Mouse (Mus musculus) testis, adult 2 months (tissue): Measurements from ENCODE around the gene Slf2. TPM values are rescaled to one million over a fixed set of nuclear protein-coding genes. Genes with fewer than 3 reads are reported as not detected.
A peak's percentile ranks its signal among the peaks of the same experiment; 100 is the strongest.

Experiments
- H3K27ac ChIP-seq: fragments of 200-500 bp; 2 replicates; pipeline ENCODE4 v1.5.1; 2012; ENCODE audit warnings: low read depth, low read length; ENCODE audit not compliant: control insufficient read depth, insufficient read depth
- H3K27me3 ChIP-seq: fragments of 200-500 bp; 2 replicates; pipeline ENCODE4 v1.6.1; 2012; ENCODE audit warnings: mild to moderate bottlenecking, low read length, moderate library complexity; ENCODE audit not compliant: control insufficient read depth, insufficient read depth
- H3K36me3 ChIP-seq: fragments of 200-500 bp; 2 replicates; pipeline ENCODE4 v1.6.1; 2012; ENCODE audit warnings: mild to moderate bottlenecking, low read length; ENCODE audit not compliant: control insufficient read depth, insufficient read depth
- H3K4me1 ChIP-seq: fragments of 200-500 bp; 2 replicates; pipeline ENCODE4 v1.6.1; 2012; ENCODE audit warnings: low read length; ENCODE audit not compliant: control insufficient read depth, insufficient read depth
- H3K4me3 ChIP-seq: fragments of 200-500 bp; 2 replicates; pipeline ENCODE4 v1.5.1; 2012; ENCODE audit warnings: low read depth, mild to moderate bottlenecking, low read length, moderate library complexity, mixed read lengths; ENCODE audit not compliant: control insufficient read depth
- CTCF ChIP-seq: fragments of 200-500 bp; IDR thresholded peaks from 2 replicates; pipeline ENCODE4 v1.5.1; 2012; ENCODE audit warnings: low read depth, mild to moderate bottlenecking, inconsistent platforms, low read length, moderate library complexity; ENCODE audit not compliant: control insufficient read depth, insufficient read depth, insufficient replicate concordance
- POLR2A ChIP-seq: fragments of 200-500 bp; IDR thresholded peaks from 2 replicates; pipeline ENCODE4 v1.6.1; 2012; ENCODE audit warnings: low read depth, mild to moderate bottlenecking, inconsistent platforms, low read length, moderate library complexity; ENCODE audit not compliant: control insufficient read depth
- polyA plus RNA-seq: library from polyadenylated mRNA; depleted of rRNA; stranded (reverse); fragments of >200 nt; gene quantifications from 2 replicates; pipeline ENCODE4 v1.2.3, GENCODE M21; 2012

The Slf2 gene
- polyA plus RNA-seq, 1 experiment: 21.5 TPM

- peaks cover 2% of the 10 kb centered on the region for H3K36me3 ChIP-seq
- no peak for TF ChIP-seq POLR2A
- no peak for TF ChIP-seq CTCF
- no peak overlapping the region for H3K4me3 ChIP-seq
- H3K27me3 ChIP-seq: peaks cover 3% of the 10 kb centered on the region
- H3K4me1 ChIP-seq: peaks cover 25% of the 10 kb centered on the region
- H3K27ac ChIP-seq: no peak overlapping the region
Observed at GRCm38 (mm10) chr19:45013581-45014225, 82.8 kb downstream of the Slf2 start.

- Histone ChIP-seq H3K4me3 (peak within 1 kb of the TSS; percentile 93), H3K27me3 (peaks cover 3% of the 10 kb centered on the region), H3K4me1 (peaks cover 26% of the 10 kb centered on the region), H3K27ac (peak within 1 kb of the TSS; percentile 76), H3K36me3 (peaks cover 2% of the 10 kb centered on the region)
- TF ChIP-seq POLR2A: no peak
- TF ChIP-seq CTCF: no peak
Observed at GRCm38 (mm10) chr19:45014335-45014971, 83.5 kb downstream of the Slf2 start, which contains the start of gene Lzts2. Gene Lzts2 (plus strand): TSS chr19:45014414.

- Histone ChIP-seq H3K4me1 (peaks cover 26% of the 10 kb centered on the region), H3K36me3 (peaks cover 2% of the 10 kb centered on the region), H3K4me3 (peak overlapping the region; percentile 93), H3K27me3 (peaks cover 3% of the 10 kb centered on the region), H3K27ac (peak overlapping the region; percentile 76)
- TF ChIP-seq CTCF (no peak), POLR2A (no peak; the same call in 1 of the 2 replicates)
Observed at GRCm38 (mm10) chr19:45014981-45015402, 84.0 kb downstream of the Slf2 start.

- Histone ChIP-seq H3K27ac (peak overlapping the region; percentile 76), H3K36me3 (peaks cover under 1% of the 10 kb centered on the region), H3K4me1 (peaks cover 29% of the 10 kb centered on the region), H3K27me3 (peaks cover 3% of the 10 kb centered on the region), H3K4me3 (peak overlapping the region; percentile 93)
- TF ChIP-seq POLR2A (peak; percentile 37), CTCF (no peak)
Observed at GRCm38 (mm10) chr19:45015518-45016281, 84.7 kb downstream of the Slf2 start.

- peak overlapping the region; percentile 93 for H3K4me3 ChIP-seq
- H3K36me3 ChIP-seq: no peaks in the 10 kb centered on the region
- peak; percentile 30; the same call in 1 of the 2 replicates for TF ChIP-seq POLR2A
- no peak for TF ChIP-seq CTCF
- H3K27ac ChIP-seq: peak overlapping the region; percentile 86
- H3K27me3 ChIP-seq: peaks cover 3% of the 10 kb centered on the region
- H3K4me1 ChIP-seq: peaks cover 30% of the 10 kb centered on the region
Observed at GRCm38 (mm10) chr19:45016341-45017215, 85.6 kb downstream of the Slf2 start.

- TF ChIP-seq CTCF (no peak), POLR2A (peak; percentile 58; the same call in 1 of the 2 replicates)
- H3K4me3 ChIP-seq: peak overlapping the region; percentile 84
- peaks cover 30% of the 10 kb centered on the region for H3K4me1 ChIP-seq
- H3K27ac ChIP-seq: peak overlapping the region; percentile 86
- no peaks in the 10 kb centered on the region for H3K36me3 ChIP-seq
- H3K27me3 ChIP-seq: peaks cover 3% of the 10 kb centered on the region
Observed at GRCm38 (mm10) chr19:45017216-45017771, 86.3 kb downstream of the Slf2 start.
